Mouse (Mus musculus) testis, adult 2 months (tissue): ENCODE data around the gene Gm17617. TPM values are rescaled to one million over a fixed set of nuclear protein-coding genes. Genes with fewer than 3 reads are reported as not detected.

Source experiments
- H3K27ac ChIP-seq: fragments of 200-500 bp; 2 replicates; pipeline ENCODE4 v1.5.1; 2012; ENCODE audit warnings: low read depth, low read length; ENCODE audit not compliant: control insufficient read depth, insufficient read depth
- H3K27me3 ChIP-seq: fragments of 200-500 bp; 2 replicates; pipeline ENCODE4 v1.6.1; 2012; ENCODE audit warnings: mild to moderate bottlenecking, low read length, moderate library complexity; ENCODE audit not compliant: control insufficient read depth, insufficient read depth
- H3K36me3 ChIP-seq: fragments of 200-500 bp; 2 replicates; pipeline ENCODE4 v1.6.1; 2012; ENCODE audit warnings: mild to moderate bottlenecking, low read length; ENCODE audit not compliant: control insufficient read depth, insufficient read depth
- H3K4me1 ChIP-seq: fragments of 200-500 bp; 2 replicates; pipeline ENCODE4 v1.6.1; 2012; ENCODE audit warnings: low read length; ENCODE audit not compliant: control insufficient read depth, insufficient read depth
- H3K4me3 ChIP-seq: fragments of 200-500 bp; 2 replicates; pipeline ENCODE4 v1.5.1; 2012; ENCODE audit warnings: low read depth, mild to moderate bottlenecking, low read length, moderate library complexity, mixed read lengths; ENCODE audit not compliant: control insufficient read depth
- CTCF ChIP-seq: fragments of 200-500 bp; IDR thresholded peaks from 2 replicates; pipeline ENCODE4 v1.5.1; 2012; ENCODE audit warnings: low read depth, mild to moderate bottlenecking, inconsistent platforms, low read length, moderate library complexity; ENCODE audit not compliant: control insufficient read depth, insufficient read depth, insufficient replicate concordance
- POLR2A ChIP-seq: fragments of 200-500 bp; IDR thresholded peaks from 2 replicates; pipeline ENCODE4 v1.6.1; 2012; ENCODE audit warnings: low read depth, mild to moderate bottlenecking, inconsistent platforms, low read length, moderate library complexity; ENCODE audit not compliant: control insufficient read depth
- polyA plus RNA-seq: library from polyadenylated mRNA; depleted of rRNA; stranded (reverse); fragments of >200 nt; gene quantifications from 2 replicates; pipeline ENCODE4 v1.2.3, GENCODE M21; 2012

Gm17617 gene
- polyA plus RNA-seq, 1 experiment, result not detected

DNA sequence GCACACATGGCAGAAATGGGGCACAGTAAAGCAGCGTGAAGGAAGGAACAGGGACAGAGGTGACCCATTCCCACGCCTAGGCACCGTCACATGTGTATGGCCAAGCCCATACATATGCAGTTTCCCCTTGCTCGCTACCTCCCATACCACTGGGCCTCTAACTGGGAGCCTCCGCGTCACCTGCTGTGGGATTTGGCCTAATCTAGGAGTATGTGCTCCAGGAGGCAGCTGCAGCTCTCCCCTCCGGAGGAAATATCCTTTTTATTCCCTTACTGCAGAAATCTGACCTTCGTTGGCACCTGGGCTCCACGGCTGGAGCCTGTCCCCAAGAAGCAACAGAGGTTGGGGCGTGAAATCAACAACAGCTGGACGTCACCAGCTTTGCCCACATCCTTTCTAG, 41.0 kb upstream of the Gm17617 start:
- Histone ChIP-seq H3K27ac (no peak overlapping the region), H3K4me1 (peaks cover 11% of the 10 kb centered on the region), H3K27me3 (no peaks in the 10 kb centered on the region), H3K4me3 (no peak overlapping the region), H3K36me3 (no peaks in the 10 kb centered on the region)
- TF ChIP-seq CTCF, result no peak
- TF ChIP-seq POLR2A, result no peak

DNA sequence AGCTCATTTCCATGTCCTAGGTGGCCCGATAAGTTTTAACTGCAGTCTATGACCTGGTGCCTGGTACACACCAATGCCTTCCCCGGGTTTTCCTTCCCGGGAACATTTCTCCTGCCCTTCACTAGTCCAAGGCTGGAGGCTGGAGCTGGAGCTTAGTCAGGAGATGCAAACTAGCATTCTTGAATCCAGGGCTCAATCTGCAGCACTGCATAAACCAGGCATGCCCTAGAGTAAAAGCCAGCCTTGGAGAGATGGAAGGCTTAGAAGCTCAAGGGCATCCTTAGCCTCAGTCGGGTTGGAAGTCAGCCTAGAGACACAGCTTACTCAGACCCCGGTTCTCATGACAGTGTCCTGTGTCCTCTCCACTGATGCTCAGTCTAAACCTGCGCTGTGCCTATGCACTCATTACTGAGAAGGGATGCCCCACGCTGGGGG, 39.0 kb upstream of the Gm17617 start:
- peaks cover 17% of the 10 kb centered on the region for H3K4me1 ChIP-seq
- no peaks in the 10 kb centered on the region for H3K36me3 ChIP-seq
- H3K27me3 ChIP-seq, result no peaks in the 10 kb centered on the region
- no peak overlapping the region for H3K4me3 ChIP-seq
- no peak overlapping the region for H3K27ac ChIP-seq
- TF ChIP-seq CTCF (no peak), POLR2A (no peak)

DNA sequence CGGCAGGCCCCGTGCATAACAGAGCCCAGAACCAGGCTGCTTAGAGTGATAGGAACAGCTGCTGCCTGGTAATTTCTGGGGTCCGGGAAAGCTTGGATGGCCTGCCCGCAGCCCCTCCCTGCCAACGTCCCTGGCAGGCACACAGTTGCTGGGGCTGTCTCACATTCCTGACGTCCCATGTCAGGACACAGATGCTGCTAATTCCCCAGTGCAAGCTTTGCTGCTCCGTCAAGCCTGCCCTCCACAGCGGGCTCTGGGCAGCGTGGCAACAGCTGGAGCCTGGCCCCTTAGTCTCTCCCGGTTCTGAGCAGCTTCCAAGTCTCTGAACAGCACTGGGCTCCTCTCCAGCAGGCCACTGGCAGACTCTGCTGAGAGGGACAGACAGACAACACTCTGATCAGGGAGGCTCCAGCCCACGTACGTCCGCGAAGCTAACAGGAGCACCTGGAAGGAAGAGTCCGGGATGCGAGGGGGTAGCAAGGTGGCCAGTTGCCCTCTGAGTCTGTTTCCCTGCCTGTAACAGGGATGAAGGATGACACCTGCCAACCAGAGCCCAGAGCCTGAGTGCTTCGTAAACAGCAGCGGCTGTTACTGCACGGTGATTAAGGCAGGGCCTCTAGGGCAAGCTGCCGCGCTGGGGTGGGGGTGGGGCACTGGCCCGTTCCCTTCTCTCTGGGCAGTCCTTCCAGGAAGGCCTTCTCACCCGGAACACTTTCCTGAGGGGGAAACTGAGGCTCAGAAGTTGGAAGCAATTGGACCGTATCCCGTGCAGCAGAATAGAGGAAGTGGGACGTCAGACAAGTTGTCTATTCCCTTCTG, 38.4 kb upstream of the Gm17617 start:
- TF ChIP-seq CTCF (no peak), POLR2A (no peak)
- Histone ChIP-seq H3K27me3 (no peaks in the 10 kb centered on the region), H3K27ac (no peak overlapping the region; the same call in 1 of the 2 replicates), H3K4me3 (peak overlapping the region; percentile 49), H3K36me3 (no peaks in the 10 kb centered on the region), H3K4me1 (peaks cover 23% of the 10 kb centered on the region)

DNA sequence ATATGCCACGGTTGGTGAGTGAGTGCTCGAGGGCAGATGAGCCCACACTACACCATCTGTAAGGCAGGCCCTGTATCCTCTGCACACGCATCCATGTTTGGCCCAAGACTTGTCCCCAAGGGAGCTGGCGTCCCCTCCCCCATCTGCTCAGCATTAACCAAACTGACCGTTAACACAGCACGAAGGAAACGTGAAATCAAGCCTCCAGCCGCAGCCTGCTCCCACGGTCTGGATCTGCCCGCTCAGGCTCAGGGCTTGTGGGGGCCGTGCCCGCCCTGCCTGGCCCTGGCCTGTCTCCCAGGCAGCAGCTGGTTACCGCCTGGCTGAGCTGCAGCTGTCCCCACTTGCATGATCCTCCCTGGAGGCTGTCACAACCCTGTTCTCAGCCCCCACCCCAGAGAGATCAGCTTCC, 35.6 kb upstream of the Gm17617 start:
- Histone ChIP-seq H3K4me3 (no peak overlapping the region), H3K27me3 (no peaks in the 10 kb centered on the region), H3K4me1 (peaks cover 24% of the 10 kb centered on the region), H3K36me3 (no peaks in the 10 kb centered on the region), H3K27ac (peak overlapping the region; percentile 35)
- TF ChIP-seq POLR2A (no peak), CTCF (no peak)

DNA sequence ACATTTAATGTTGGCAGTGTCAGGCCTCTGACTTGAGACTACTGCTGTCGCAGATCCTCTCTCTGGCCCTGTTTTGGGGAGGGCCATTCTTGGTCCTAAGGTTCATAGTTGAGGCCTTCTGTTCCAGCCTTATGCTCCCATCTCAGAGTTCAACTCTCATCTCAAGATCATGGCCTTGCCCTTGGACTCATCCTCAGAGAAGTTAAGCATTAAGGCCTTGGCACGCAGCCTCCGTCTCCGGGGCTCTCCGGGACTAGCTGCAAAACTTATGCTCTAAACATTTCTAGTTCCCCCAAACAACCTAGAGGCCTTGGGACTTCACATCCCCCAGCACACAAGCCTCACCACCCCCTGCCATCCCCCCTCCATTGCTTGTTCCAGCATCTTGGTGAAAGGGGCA, 34.9 kb upstream of the Gm17617 start:
- TF ChIP-seq POLR2A (no peak), CTCF (no peak)
- Histone ChIP-seq H3K4me1 (peaks cover 24% of the 10 kb centered on the region), H3K27ac (no peak overlapping the region), H3K36me3 (no peaks in the 10 kb centered on the region), H3K27me3 (no peaks in the 10 kb centered on the region), H3K4me3 (no peak overlapping the region)

DNA sequence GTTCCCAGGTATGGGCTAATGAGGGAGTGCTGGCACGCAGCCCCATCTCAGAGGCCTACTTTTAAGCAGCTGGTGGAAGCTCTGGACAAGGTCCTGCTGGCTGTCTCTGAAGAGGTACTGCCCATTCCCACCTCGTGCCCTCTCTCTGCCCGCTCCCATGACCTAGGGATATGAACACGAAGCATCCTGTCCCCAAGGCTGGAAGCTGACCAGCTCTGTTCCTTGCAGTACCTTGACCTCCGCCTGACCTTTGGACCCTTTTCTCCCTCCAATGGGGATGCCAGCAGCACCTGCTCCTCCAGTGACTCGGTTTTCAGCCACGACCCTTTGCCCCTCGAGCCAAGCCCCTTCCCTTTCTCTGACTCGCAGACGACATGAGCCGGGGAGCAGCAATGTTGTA, 34.5 kb upstream of the Gm17617 start:
- H3K36me3 ChIP-seq, result no peaks in the 10 kb centered on the region
- H3K27ac ChIP-seq, result no peak overlapping the region
- peaks cover 24% of the 10 kb centered on the region for H3K4me1 ChIP-seq
- no peak overlapping the region for H3K4me3 ChIP-seq
- TF ChIP-seq POLR2A (no peak), CTCF (no peak)
- no peaks in the 10 kb centered on the region for H3K27me3 ChIP-seq

DNA sequence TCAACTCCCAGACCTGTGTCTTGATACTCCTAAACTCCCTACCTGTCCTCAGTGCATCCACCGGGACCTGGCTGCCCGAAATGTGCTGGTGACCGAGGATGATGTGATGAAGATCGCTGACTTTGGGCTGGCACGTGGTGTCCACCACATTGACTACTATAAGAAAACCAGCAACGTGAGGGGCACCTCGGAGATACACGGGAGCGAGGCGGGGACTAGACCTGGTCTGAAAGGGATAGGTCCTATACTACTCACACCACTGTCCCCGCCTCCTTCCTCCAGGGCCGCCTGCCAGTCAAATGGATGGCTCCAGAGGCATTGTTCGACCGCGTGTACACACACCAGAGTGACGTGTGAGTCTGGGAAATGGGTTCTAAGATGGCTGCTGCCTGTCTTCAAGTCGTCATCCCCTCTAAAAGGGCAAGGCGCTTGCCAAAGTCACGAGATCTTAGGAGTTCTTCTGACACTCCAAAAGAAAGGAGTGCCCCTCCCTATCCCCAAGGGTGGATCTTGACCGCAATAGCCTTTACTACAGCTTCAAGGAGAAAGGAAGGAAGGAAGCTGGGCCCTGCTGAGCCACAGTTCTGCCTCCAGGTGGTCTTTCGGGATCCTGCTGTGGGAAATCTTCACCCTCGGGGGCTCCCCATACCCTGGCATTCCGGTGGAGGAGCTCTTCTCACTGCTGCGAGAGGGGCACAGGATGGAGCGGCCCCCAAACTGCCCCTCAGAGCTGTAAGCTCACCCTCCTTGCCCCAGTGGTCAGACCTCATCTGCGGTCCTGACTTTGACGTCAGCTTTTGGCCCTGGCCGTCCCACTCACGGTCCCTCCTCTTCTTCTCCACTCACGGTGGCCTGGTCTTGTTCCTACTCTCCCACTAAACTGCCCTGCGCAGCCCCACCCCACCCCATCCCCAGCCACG, 33.7 kb upstream of the Gm17617 start:
- H3K4me3 ChIP-seq, result no peak overlapping the region
- H3K27ac ChIP-seq, result no peak overlapping the region
- TF ChIP-seq POLR2A (no peak), CTCF (no peak)
- H3K27me3 ChIP-seq, result no peaks in the 10 kb centered on the region
- H3K4me1 ChIP-seq, result peaks cover 22% of the 10 kb centered on the region
- no peaks in the 10 kb centered on the region for H3K36me3 ChIP-seq
